Mouse (Mus musculus) liver, postnatal 0 days (tissue): Measurements from ENCODE around the gene Ep400.

ENCODE experiments used
- CTCF ChIP-seq: sonication (generic); IDR thresholded peaks from 2 replicates; pipeline ENCODE4 v1.5.1; 2016; ENCODE audit warnings: antibody characterized with exemption, low read depth
- EP300 ChIP-seq: IDR thresholded peaks from 2 replicates; pipeline ENCODE4 v1.6.1; 2016; ENCODE audit warnings: antibody characterized with exemption, low read depth, mild to moderate bottlenecking

DNA sequence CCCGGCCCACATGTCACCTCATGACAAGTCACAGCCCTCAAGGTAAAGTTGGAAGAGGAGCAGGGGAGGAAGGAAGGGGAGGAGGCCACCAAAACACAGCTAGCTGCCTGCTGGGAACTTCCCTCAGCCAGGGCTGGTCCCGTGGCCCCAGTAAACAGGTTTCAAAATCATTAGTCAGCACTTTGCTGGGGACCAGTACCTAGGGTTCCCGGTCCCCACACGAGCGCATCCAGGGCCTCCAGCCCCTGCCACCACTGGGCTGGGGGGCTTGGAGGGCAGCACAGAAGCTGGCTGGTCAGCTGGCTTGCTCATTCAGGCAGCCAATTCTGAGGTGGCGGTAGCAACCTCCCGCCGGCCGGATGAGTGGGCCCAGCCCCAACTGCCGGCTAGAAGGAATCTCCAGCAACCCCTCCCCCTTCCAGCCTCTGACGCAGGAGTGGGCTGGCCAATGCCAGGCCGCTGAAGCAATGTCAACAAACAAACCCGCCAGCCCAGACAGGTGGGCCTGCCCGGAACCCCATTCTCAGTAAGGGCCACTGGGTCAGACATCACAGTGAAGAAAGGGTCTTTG lies 37.6 kb upstream of the Ep400 start:
- TF ChIP-seq CTCF (no peak), EP300 (no peak; the same call in none of the 2 replicates)
